Mouse (Mus musculus): ENCODE results near the gene Atxn7l2. TPM values are rescaled to one million over a fixed set of nuclear protein-coding genes. Genes with fewer than 3 reads are reported as not detected.

Atxn7l2 gene
- total and polyA plus RNA-seq, 3 experiments, result 3.8 to 13.3 (median 4.2) TPM

DNA sequence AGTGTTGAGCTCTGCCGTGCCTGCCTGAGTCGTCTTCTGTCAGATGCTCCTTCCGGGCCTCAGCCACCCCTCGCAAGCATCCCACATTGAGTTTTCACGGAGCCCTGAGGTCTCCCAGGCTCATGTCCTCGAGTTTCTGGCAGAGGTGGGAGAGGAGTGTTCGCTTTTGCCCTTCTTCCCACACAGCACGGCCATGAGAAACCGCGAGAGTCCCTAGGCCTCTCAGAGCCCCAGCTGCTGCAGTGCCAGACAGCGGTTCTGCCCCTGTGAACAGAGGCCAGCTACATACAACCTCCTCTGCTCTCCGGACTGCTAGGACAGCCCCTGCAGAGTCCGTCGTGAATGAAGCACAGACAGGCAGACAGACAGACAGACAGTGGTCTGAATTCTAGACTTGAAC lies 43.2 kb downstream of the Atxn7l2 start:
- Histone ChIP-seq H3K9me3 (replicated peaks; ENCODE audit: low read length) (no peaks in the 10 kb centered on the region), H3K4me3 (replicated peaks in 1 of 3; ENCODE audit: low read depth in 2 of 3, low read length in 2 of 3, poor library complexity in 1 of 3) (no peak overlapping the region), H3K4me2 (ENCODE audit: insufficient read depth, low read depth, poor library complexity, severe bottlenecking) (no peak overlapping the region), H3K27ac (ENCODE audit: insufficient read depth, low read depth) (no peak overlapping the region), H3K36me3 (replicated peaks in 1 of 2; ENCODE audit: control insufficient read depth in 1 of 2, insufficient read depth in 1 of 2, low read length in 1 of 2) (no peaks in the 10 kb centered on the region), H3K4me1 (ENCODE audit: control insufficient read depth in 1 of 2, insufficient read depth in 2 of 2) (peaks cover 24 to 58% of the 10 kb centered on the region in 2 experiments), H3K27me3 (replicated peaks) (peaks cover 9% of the 10 kb centered on the region), H3K9ac (ENCODE audit: insufficient read depth, low read depth) (no peak overlapping the region), H3K79me2 (replicated peaks; ENCODE audit: control insufficient read depth, extremely low read depth, insufficient read depth, poor library complexity, severe bottlenecking) (no peaks in the 10 kb centered on the region)
- no peak for TF ChIP-seq BHLHE40 (IDR thresholded peaks at IDR 0.05; ENCODE audit: low read depth, low read length)
- TF ChIP-seq NRF1 (IDR thresholded peaks at IDR 0.05; ENCODE audit: low read depth, low read length), result no peak
- TF ChIP-seq TCF12 (IDR thresholded peaks at IDR 0.05; ENCODE audit: low read depth, low read length), result 0 out of 2 replicates have a peak, but pooled peaks have one; percentile 16
- TF ChIP-seq RCOR1 (conservative IDR thresholded peaks at IDR 0.05; ENCODE audit: low read depth, low read length), result no peak
- DNase-seq (ENCODE audit: extremely low read depth), result no peak
- in situ Hi-C loops (cut with MboI; ENCODE audit: low pct_ligation_motif_present, low pct_unique_long_range_greater_than_20kb, low sequenced_read_pairs) (loop anchor here (5.0 to 10.0 kb wide), 3 partner anchors 40 to 217 kb away; partner anchors contain the start of genes Psma5 and Psrc1), dilution Hi-C loops (cut with MboI; ENCODE audit: extremely low pct_ligation_motif_present, extremely low pct_unique_long_range_greater_than_20kb, low sequenced_read_pairs) (no loop called here)

GRCm38 (mm10) chr3:108166486-108167211 lies 44.1 kb downstream of the Atxn7l2 start:
- peak overlapping the region; percentile 53 for H3K4me2 ChIP-seq (ENCODE audit: insufficient read depth, low read depth, poor library complexity, severe bottlenecking)
- H3K36me3 ChIP-seq (replicated peaks in 1 of 2; ENCODE audit: control insufficient read depth in 1 of 2, insufficient read depth in 1 of 2, low read length in 1 of 2), result no peaks in the 10 kb centered on the region
- H3K27me3 ChIP-seq (replicated peaks), result peaks cover 9% of the 10 kb centered on the region
- no peaks in the 10 kb centered on the region for H3K9me3 ChIP-seq (replicated peaks; ENCODE audit: low read length)
- H3K4me3 ChIP-seq (replicated peaks in 1 of 3; ENCODE audit: low read depth in 2 of 3, low read length in 2 of 3, poor library complexity in 1 of 3), result peak overlapping the region in 1 of 3 experiments; percentile 19
- DNase-seq (ENCODE audit: extremely low read depth), result peak; percentile 82
- peaks cover 24 to 58% of the 10 kb centered on the region in 2 experiments for H3K4me1 ChIP-seq (ENCODE audit: control insufficient read depth in 1 of 2, insufficient read depth in 2 of 2)
- dilution Hi-C loops (cut with MboI; ENCODE audit: extremely low pct_ligation_motif_present, extremely low pct_unique_long_range_greater_than_20kb, low sequenced_read_pairs), result no loop called here
- peak; percentile 54 for TF ChIP-seq ELF1 (IDR thresholded peaks at IDR 0.05; ENCODE audit: low read depth, low read length)
- peak; percentile 12; the same call in 1 of the 2 replicates for TF ChIP-seq IRF4 (IDR thresholded peaks at IDR 0.05; ENCODE audit: low read depth, low read length)
- peak; percentile 83 for TF ChIP-seq ETS1 (conservative IDR thresholded peaks at IDR 0.05; ENCODE audit: low read depth, low read length)
- TF ChIP-seq USF2 (conservative IDR thresholded peaks at IDR 0.05; ENCODE audit: low read depth, low read length), result no peak
- TF ChIP-seq MAZ (IDR thresholded peaks at IDR 0.05; ENCODE audit: low read depth, low read length), result peak; percentile 66; the same call in 1 of the 2 replicates
- TF ChIP-seq UBTF (IDR thresholded peaks at IDR 0.05; ENCODE audit: low read depth, low read length), result peak; percentile 55; the same call in 1 of the 2 replicates
- TF ChIP-seq CTCF (conservative IDR thresholded peaks at IDR 0.05 in 1 of 2, IDR thresholded peaks at IDR 0.05 in 1 of 2; ENCODE audit: low read depth in 2 of 2, low read length in 2 of 2), result peak in 1 of 2 experiments; percentile 74; a peak in 2 of 4 replicates
- peak; percentile 92 for TF ChIP-seq TCF12 (IDR thresholded peaks at IDR 0.05; ENCODE audit: low read depth, low read length)
- peak; percentile 57 for TF ChIP-seq RAD21 (IDR thresholded peaks at IDR 0.05; ENCODE audit: low read depth, low read length)
- TF ChIP-seq USF1 (IDR thresholded peaks at IDR 0.05; ENCODE audit: low read depth, low read length), result no peak
- TF ChIP-seq MEF2A (IDR thresholded peaks at IDR 0.05; ENCODE audit: borderline replicate concordance, low read depth, low read length), result peak; percentile 49; the same call in 1 of the 2 replicates
- TF ChIP-seq BHLHE40 (IDR thresholded peaks at IDR 0.05; ENCODE audit: low read depth, low read length), result peak; percentile 35; the same call in 1 of the 2 replicates
- TF ChIP-seq ZNF384 (IDR thresholded peaks at IDR 0.05; ENCODE audit: low read depth, low read length), result no peak
- 0 out of 2 replicates have a peak, but pooled peaks have one; percentile 52 for TF ChIP-seq HCFC1 (IDR thresholded peaks at IDR 0.05; ENCODE audit: low read depth, low read length)
- TF ChIP-seq EP300 (IDR thresholded peaks at IDR 0.05; ENCODE audit: low read length), result peak; percentile 39; the same call in 1 of the 2 replicates
- TF ChIP-seq SMC3 (IDR thresholded peaks at IDR 0.05; ENCODE audit: low read depth, low read length), result peak; percentile 55
- in situ Hi-C loops (cut with MboI; ENCODE audit: low pct_ligation_motif_present, low pct_unique_long_range_greater_than_20kb, low sequenced_read_pairs), result loop anchor here (5.0 to 10.0 kb wide), 3 partner anchors 41 to 218 kb away; partner anchors contain the start of genes Psma5 and Psrc1
- no peaks in the 10 kb centered on the region for H3K79me2 ChIP-seq (replicated peaks; ENCODE audit: control insufficient read depth, extremely low read depth, insufficient read depth, poor library complexity, severe bottlenecking)
- no peak overlapping the region for H3K27ac ChIP-seq (ENCODE audit: insufficient read depth, low read depth)
- H3K9ac ChIP-seq (ENCODE audit: insufficient read depth, low read depth), result no peak overlapping the region

Measured in CH12.LX (cell line).